Mouse (Mus musculus): ENCODE data around the gene Urgcp. TPM values are rescaled to one million over a fixed set of nuclear protein-coding genes. Genes with fewer than 3 reads are reported as not detected.

The Urgcp gene
- polyA plus RNA-seq, 1 experiment = 21.3 TPM

GRCm38 (mm10) chr11:5790431-5790830, 28.3 kb upstream of the Urgcp start:
- peaks cover 13% of the 10 kb centered on the region for H3K79me2 ChIP-seq (ENCODE audit: control insufficient read depth, insufficient read depth)
- no peak overlapping the region for H3K4me3 ChIP-seq
- no peak overlapping the region for H3ac ChIP-seq (ENCODE audit: control insufficient read depth, insufficient read length)
- H3K4me2 ChIP-seq (ENCODE audit: low read depth) = no peak overlapping the region
- no peak for TF ChIP-seq TCF12 (IDR thresholded peaks at IDR 0.05; ENCODE audit: insufficient read depth, poor library complexity, severe bottlenecking)
- TF ChIP-seq USF1 (IDR thresholded peaks at IDR 0.05; ENCODE audit: low read depth) = no peak
- TF ChIP-seq TCF3 (IDR thresholded peaks at IDR 0.05; ENCODE audit: insufficient read length, low read depth) = no peak
- TF ChIP-seq MAX (IDR thresholded peaks at IDR 0.05; ENCODE audit: low read depth) = no peak
- TF ChIP-seq SRF (IDR thresholded peaks at IDR 0.05; ENCODE audit: control insufficient read depth, insufficient read length, low read depth) = no peak
- no peak for TF ChIP-seq E2F4 (IDR thresholded peaks at IDR 0.05; ENCODE audit: insufficient read depth)
- no peak for TF ChIP-seq REST (IDR thresholded peaks at IDR 0.05; ENCODE audit: insufficient read depth, insufficient read length)
- TF ChIP-seq POLR2A (IDR thresholded peaks at IDR 0.05; ENCODE audit: insufficient read length, low read depth) = no peak
- TF ChIP-seq MYOG (IDR thresholded peaks at IDR 0.05; ENCODE audit: control insufficient read depth in 1 of 3, insufficient read depth in 1 of 3, insufficient read length in 2 of 3, low read depth in 2 of 3) = no peak
- TF ChIP-seq CEBPB (IDR thresholded peaks at IDR 0.05; ENCODE audit: insufficient read depth, poor library complexity, severe bottlenecking) = no peak
- no peak for TF ChIP-seq POLR2AphosphoS2 (IDR thresholded peaks at IDR 0.05; ENCODE audit: insufficient read length, low read depth)
- no peak for TF ChIP-seq MYOD1 (IDR thresholded peaks at IDR 0.05; ENCODE audit: control insufficient read depth in 1 of 3, insufficient read length in 2 of 3, low read depth in 2 of 3)
- H3K27me3 ChIP-seq (ENCODE audit: control insufficient read depth, insufficient read depth, insufficient read length) = no peaks in the 10 kb centered on the region
- peaks cover 3% of the 10 kb centered on the region for H3K36me3 ChIP-seq (ENCODE audit: control insufficient read depth, insufficient read depth)

DNA sequence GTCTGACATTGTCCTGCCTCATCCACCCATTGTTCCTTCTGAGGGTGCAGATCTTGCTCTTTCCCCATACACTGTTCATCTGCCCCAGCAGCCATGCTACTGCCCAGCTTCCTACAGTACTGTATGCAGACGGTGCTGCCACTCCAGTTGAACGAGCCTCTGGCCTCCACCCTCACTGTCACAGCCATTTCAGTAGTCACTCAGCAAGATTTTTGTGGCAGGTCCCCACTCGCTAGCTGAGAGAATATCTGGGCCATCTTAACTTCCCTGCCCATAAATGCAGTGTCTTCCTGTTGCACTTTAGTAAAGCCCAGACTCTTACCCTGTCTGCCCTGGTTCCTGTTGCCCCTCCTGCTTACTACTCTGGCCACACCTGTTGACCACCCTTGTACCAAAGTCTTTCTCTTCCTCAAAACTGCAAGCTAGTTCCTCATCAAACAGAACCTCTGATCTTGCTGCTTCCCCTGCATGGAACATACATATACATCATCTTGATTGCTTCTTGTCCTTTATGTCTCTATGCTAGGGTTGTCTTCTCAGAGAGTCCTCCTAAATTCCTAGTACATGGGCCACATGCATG, 27.7 kb upstream of the Urgcp start:
- peak overlapping the region; percentile 95 for H3K4me2 ChIP-seq (ENCODE audit: low read depth)
- H3K36me3 ChIP-seq (ENCODE audit: control insufficient read depth, insufficient read depth) = peaks cover 3% of the 10 kb centered on the region
- TF ChIP-seq POLR2AphosphoS2 (IDR thresholded peaks at IDR 0.05; ENCODE audit: insufficient read length, low read depth) (no peak), MYOD1 (IDR thresholded peaks at IDR 0.05; ENCODE audit: control insufficient read depth in 1 of 3, insufficient read length in 2 of 3, low read depth in 2 of 3) (no peak), POLR2A (IDR thresholded peaks at IDR 0.05; ENCODE audit: insufficient read length, low read depth) (no peak)
- H3K27me3 ChIP-seq (ENCODE audit: control insufficient read depth, insufficient read depth, insufficient read length) = no peaks in the 10 kb centered on the region
- H3K4me3 ChIP-seq = peak overlapping the region; percentile 97
- H3K79me2 ChIP-seq (ENCODE audit: control insufficient read depth, insufficient read depth) = peaks cover 13% of the 10 kb centered on the region
- no peak overlapping the region for H3ac ChIP-seq (ENCODE audit: control insufficient read depth, insufficient read length)

DNA sequence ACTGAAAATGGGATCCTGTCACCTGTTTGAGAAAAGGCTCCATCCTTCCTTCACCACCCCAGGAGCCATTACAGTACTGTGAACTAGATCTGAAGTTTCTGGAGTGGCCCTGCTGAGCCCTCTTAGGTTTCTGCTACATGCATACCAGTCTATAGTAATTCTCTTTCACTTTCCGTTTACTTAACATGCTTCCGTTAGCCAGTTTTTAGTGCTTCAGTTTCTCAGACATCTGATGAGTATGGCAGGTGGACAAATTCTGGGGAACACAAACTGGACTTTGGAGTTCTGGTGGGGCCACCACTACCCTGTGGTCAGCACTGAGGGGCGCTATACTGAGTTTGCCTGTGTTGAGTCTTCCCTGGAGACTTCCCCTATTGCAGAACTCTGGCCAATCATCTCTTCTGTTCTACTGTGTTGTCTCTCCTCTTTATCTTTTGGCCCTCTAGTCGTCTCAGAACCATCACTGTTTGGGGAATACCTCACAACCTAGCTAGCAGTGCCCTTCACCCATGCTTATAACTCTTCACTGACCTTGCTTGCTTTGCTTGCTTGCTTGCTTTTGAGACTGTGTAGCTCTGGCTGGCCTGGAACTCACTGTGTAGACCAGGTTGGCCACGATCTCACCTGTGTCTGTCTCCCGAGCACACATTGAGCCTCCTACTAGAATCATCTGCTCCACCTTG, 27.0 kb upstream of the Urgcp start:
- Histone ChIP-seq H3ac (ENCODE audit: control insufficient read depth, insufficient read length) (peak overlapping the region; percentile 30), H3K27me3 (ENCODE audit: control insufficient read depth, insufficient read depth, insufficient read length) (no peaks in the 10 kb centered on the region), H3K4me2 (ENCODE audit: low read depth) (peak overlapping the region; percentile 95), H3K79me2 (ENCODE audit: control insufficient read depth, insufficient read depth) (peaks cover 13% of the 10 kb centered on the region), H3K4me3 (peak overlapping the region; percentile 97), H3K36me3 (ENCODE audit: control insufficient read depth, insufficient read depth) (peaks cover 3% of the 10 kb centered on the region)
- TF ChIP-seq CEBPB (IDR thresholded peaks at IDR 0.05; ENCODE audit: insufficient read depth, poor library complexity, severe bottlenecking) = no peak
- TF ChIP-seq MAX (IDR thresholded peaks at IDR 0.05; ENCODE audit: low read depth) = no peak
- TF ChIP-seq SRF (IDR thresholded peaks at IDR 0.05; ENCODE audit: control insufficient read depth, insufficient read length, low read depth) = no peak
- no peak for TF ChIP-seq TCF3 (IDR thresholded peaks at IDR 0.05; ENCODE audit: insufficient read length, low read depth)
- TF ChIP-seq MYOD1 (IDR thresholded peaks at IDR 0.05; ENCODE audit: control insufficient read depth in 1 of 3, insufficient read length in 2 of 3, low read depth in 2 of 3) = no peak
- no peak for TF ChIP-seq E2F4 (IDR thresholded peaks at IDR 0.05; ENCODE audit: insufficient read depth)
- no peak for TF ChIP-seq TCF12 (IDR thresholded peaks at IDR 0.05; ENCODE audit: insufficient read depth, poor library complexity, severe bottlenecking)
- no peak for TF ChIP-seq POLR2A (IDR thresholded peaks at IDR 0.05; ENCODE audit: insufficient read length, low read depth)
- no peak for TF ChIP-seq USF1 (IDR thresholded peaks at IDR 0.05; ENCODE audit: low read depth)
- TF ChIP-seq REST (IDR thresholded peaks at IDR 0.05; ENCODE audit: insufficient read depth, insufficient read length) = no peak
- no peak for TF ChIP-seq POLR2AphosphoS2 (IDR thresholded peaks at IDR 0.05; ENCODE audit: insufficient read length, low read depth)
- TF ChIP-seq MYOG (IDR thresholded peaks at IDR 0.05; ENCODE audit: control insufficient read depth in 1 of 3, insufficient read depth in 1 of 3, insufficient read length in 2 of 3, low read depth in 2 of 3) = no peak

DNA sequence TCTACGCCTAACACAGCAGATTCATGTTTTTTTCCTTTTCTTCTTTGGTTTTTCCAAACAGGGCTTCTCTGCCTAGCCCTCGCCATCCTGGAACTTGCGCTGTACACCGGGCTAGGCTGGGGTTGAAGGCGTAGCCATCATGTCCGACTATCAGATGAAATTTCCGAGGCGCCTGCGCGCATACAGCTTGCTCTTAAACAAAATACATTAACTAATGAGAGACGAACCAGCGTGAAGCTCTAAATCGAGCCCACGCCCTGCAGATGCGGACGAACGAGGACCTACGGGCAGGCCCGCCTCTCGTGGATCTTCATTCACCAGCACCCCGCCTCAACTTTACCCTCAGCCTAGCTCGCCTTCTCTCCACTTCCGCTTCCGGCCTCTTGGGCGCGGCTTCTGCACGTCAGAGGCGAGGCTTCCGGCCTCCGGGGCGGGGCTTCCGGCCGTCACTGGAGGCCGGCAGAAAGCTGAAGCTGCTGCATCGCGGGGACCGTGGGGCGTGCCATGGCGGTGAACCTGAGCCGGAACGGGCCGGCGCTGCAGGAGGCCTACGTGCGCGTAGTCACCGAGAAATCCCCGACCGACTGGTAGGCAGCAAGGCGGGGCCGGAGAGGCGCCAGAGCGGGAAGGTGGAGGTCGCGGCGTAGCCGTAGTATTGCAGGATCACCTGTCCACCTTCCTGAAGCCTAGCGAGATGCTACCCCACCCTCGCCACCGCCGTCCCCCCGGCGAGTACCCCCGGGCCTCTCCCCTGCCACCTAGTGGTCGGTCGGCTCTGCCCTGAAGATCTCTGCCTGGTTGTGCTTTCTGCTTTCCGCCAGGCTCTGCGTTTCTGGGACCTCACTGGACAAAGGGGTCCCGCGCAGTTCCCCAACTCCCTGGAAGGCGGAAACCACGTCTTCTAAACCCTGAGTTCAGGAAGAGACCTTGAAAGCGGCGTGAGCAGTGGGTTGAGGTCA, 26.2 kb upstream of the Urgcp start, which contains the start of gene Dbnl:
TSS of gene Dbnl (plus strand) at position 433 of the 959 bp plus-strand sequence.
- Histone ChIP-seq H3ac (ENCODE audit: control insufficient read depth, insufficient read length) (peak within 1 kb of the TSS; percentile 30), H3K36me3 (ENCODE audit: control insufficient read depth, insufficient read depth) (no peaks in the 10 kb centered on the region), H3K4me3 (peak within 1 kb of the TSS; percentile 97), H3K4me2 (ENCODE audit: low read depth) (peak within 1 kb of the TSS; percentile 99), H3K27me3 (ENCODE audit: control insufficient read depth, insufficient read depth, insufficient read length) (no peaks in the 10 kb centered on the region), H3K79me2 (ENCODE audit: control insufficient read depth, insufficient read depth) (peaks cover 13% of the 10 kb centered on the region)
- no peak for TF ChIP-seq CEBPB (IDR thresholded peaks at IDR 0.05; ENCODE audit: insufficient read depth, poor library complexity, severe bottlenecking)
- no peak for TF ChIP-seq TCF12 (IDR thresholded peaks at IDR 0.05; ENCODE audit: insufficient read depth, poor library complexity, severe bottlenecking)
- TF ChIP-seq MYOG (IDR thresholded peaks at IDR 0.05; ENCODE audit: control insufficient read depth in 1 of 3, insufficient read depth in 1 of 3, insufficient read length in 2 of 3, low read depth in 2 of 3) = peak in 1 of 3 experiments; percentile 12
- peak in 1 of 3 experiments; percentile 26 for TF ChIP-seq MYOD1 (IDR thresholded peaks at IDR 0.05; ENCODE audit: control insufficient read depth in 1 of 3, insufficient read length in 2 of 3, low read depth in 2 of 3)
- no peak for TF ChIP-seq TCF3 (IDR thresholded peaks at IDR 0.05; ENCODE audit: insufficient read length, low read depth)
- no peak for TF ChIP-seq MAX (IDR thresholded peaks at IDR 0.05; ENCODE audit: low read depth)
- TF ChIP-seq E2F4 (IDR thresholded peaks at IDR 0.05; ENCODE audit: insufficient read depth) = no peak
- peak; percentile 49 for TF ChIP-seq SRF (IDR thresholded peaks at IDR 0.05; ENCODE audit: control insufficient read depth, insufficient read length, low read depth)
- TF ChIP-seq REST (IDR thresholded peaks at IDR 0.05; ENCODE audit: insufficient read depth, insufficient read length) = no peak
- TF ChIP-seq USF1 (IDR thresholded peaks at IDR 0.05; ENCODE audit: low read depth) = no peak
- peak; percentile 96 for TF ChIP-seq POLR2AphosphoS2 (IDR thresholded peaks at IDR 0.05; ENCODE audit: insufficient read length, low read depth)
- TF ChIP-seq POLR2A (IDR thresholded peaks at IDR 0.05; ENCODE audit: insufficient read length, low read depth) = peak; percentile 94
